Mouse (Mus musculus): Measurements from ENCODE around the gene Fancd2os. TPM values are rescaled to one million over a fixed set of nuclear protein-coding genes. Genes with fewer than 3 reads are reported as not detected.

Gene Fancd2os
- polyA plus RNA-seq (2017; shearing (Covaris generic)) = not detected

GRCm38 (mm10) chr6:113600543-113601139 is at the start of gene Fancd2os:
TSS of gene Fancd2os (minus strand) at chr6:113600715.

GRCm38 (mm10) chr6:113638302-113639040 is 38.0 kb upstream of the Fancd2os start, which contains the start of gene Irak2:
TSS of gene Irak2 (plus strand) at chr6:113638467.

GRCm38 (mm10) chr6:113623941-113624751 is 23.6 kb upstream of the Fancd2os start, which contains the start of gene Vhl:
TSS of gene Vhl (plus strand) at chr6:113623959.

GRCm38 (mm10) chr6:113604432-113605223 is 4.1 kb upstream of the Fancd2os start, which contains the start of gene Brk1:
TSS of gene Brk1 (plus strand) at chr6:113604772.

Other genes starting within 250 kb of the Fancd2os start
- gene Tada3, start 222.8 kb downstream of the Fancd2os start, polyA plus RNA-seq (2017; shearing (Covaris generic)) = 29.0 TPM
- 339 TPM for gene Arpc4, start 222.6 kb downstream of the Fancd2os start, polyA plus RNA-seq (2017; shearing (Covaris generic))
- 16.4 TPM for gene Ttll3, start 211.5 kb downstream of the Fancd2os start, polyA plus RNA-seq (2017; shearing (Covaris generic))
- 12.5 TPM for gene Rpusd3, start 181.4 kb downstream of the Fancd2os start, polyA plus RNA-seq (2017; shearing (Covaris generic))
- not detected for gene Cidec, start 165.0 kb downstream of the Fancd2os start, polyA plus RNA-seq (2017; shearing (Covaris generic))
- gene Jagn1, start 158.1 kb downstream of the Fancd2os start, polyA plus RNA-seq (2017; shearing (Covaris generic)) = 21.2 TPM
- gene Il17re, start 142.2 kb downstream of the Fancd2os start, polyA plus RNA-seq (2017; shearing (Covaris generic)) = 0.21 TPM
- 0.32 TPM for gene Il17rc, start 129.3 kb downstream of the Fancd2os start, polyA plus RNA-seq (2017; shearing (Covaris generic))
- 9.0 TPM for gene Creld1, start 117.4 kb downstream of the Fancd2os start, polyA plus RNA-seq (2017; shearing (Covaris generic))
- gene Prrt3, start 98.8 kb downstream of the Fancd2os start, polyA plus RNA-seq (2017; shearing (Covaris generic)) = 0.24 TPM
- 103 TPM for gene Emc3, start 69.1 kb downstream of the Fancd2os start, polyA plus RNA-seq (2017; shearing (Covaris generic))
- gene Fancd2, start 69.0 kb downstream of the Fancd2os start, polyA plus RNA-seq (2017; shearing (Covaris generic)) = 1.2 TPM
- 147 TPM for gene Brk1, start 4.1 kb upstream of the Fancd2os start, polyA plus RNA-seq (2017; shearing (Covaris generic))
- 27.7 TPM for gene Vhl, start 23.2 kb upstream of the Fancd2os start, polyA plus RNA-seq (2017; shearing (Covaris generic))
- 34.9 TPM for gene Irak2, start 37.8 kb upstream of the Fancd2os start, polyA plus RNA-seq (2017; shearing (Covaris generic))
- 23.6 TPM for gene Tatdn2, start 96.3 kb upstream of the Fancd2os start, polyA plus RNA-seq (2017; shearing (Covaris generic))
- 1.2 TPM for gene Ghrl, start 119.2 kb upstream of the Fancd2os start, polyA plus RNA-seq (2017; shearing (Covaris generic))
- gene Sec13, start 140.0 kb upstream of the Fancd2os start, polyA plus RNA-seq (2017; shearing (Covaris generic)) = 130 TPM